Mouse (Mus musculus) ES-CJ7 (cell line): Measurements from ENCODE around the gene Pir.

Source experiments
- DNase-seq: peaks from one replicate; pipeline ENCODE4 v3.0.0; 2011; ENCODE audit warnings: low read depth, low spot score

Pir gene

DNA sequence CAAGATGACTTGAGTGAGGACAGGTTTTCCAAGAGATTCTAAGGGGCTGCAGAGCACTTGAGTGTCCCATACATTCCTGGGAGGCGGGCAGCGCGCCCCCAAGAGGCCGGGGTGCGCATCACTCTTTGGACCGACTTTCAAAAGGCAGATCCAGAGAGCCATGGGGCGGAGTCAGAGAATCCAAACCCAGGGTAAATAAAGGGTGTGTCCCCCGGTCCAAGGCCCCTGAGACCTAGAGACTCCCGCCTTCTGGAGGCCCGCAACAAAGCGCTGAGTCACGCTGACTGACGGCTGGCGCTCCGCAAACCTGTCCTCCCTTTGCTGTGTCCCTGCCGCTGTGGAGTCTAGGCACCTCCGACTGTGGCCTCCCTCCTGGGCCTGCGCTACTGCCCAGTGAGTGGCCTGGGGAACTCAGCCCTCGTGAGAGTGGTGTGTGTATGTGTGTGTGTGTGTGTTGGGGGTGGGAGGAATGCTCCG, at the start of gene Pir:
Gene Pir, plus strand, starts transcription at position 87 of the 477 bp plus-strand sequence.
- peak; percentile 89 for DNase-seq

DNA sequence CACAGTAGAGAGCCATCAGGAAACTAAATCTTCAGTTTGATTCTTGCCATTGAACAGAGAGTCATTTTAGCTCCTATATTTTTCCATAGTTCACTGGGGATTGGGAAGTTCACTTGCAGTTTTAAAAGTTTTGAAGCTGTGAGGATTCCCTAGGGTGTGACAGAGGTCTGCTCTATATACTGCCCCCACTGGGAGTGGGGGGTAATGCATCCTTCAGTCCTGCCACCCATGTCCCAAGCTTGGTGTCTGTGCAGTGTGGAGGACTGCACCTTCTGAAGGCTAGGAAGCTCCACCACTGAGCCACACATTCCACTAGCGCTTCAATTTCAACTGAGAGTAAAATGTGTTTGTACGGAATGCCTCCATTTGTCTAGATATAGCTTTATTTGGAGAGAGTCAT, 47.2 kb upstream of the Pir start:
- peak; percentile 22 for DNase-seq

DNA sequence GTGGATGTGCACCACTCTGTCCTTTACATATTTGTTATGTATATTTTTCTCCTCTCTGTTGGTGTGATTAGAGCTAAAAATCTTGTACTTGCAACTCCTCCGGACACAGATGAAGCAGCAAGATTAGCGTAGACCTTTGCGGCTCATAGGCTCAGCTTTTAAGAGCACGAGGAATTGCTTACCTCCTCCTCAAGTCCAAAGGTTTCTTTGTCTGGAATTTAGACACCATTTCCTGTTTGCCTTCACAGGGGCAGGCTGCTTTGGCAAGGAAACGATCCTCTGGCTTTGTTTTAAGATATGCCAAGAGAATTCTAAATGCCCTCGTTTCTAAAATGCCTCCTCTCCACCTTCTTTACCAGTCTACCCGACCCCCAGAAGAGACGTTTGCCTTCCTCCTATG, 35.8 kb upstream of the Pir start:
- DNase-seq, result no peak

DNA sequence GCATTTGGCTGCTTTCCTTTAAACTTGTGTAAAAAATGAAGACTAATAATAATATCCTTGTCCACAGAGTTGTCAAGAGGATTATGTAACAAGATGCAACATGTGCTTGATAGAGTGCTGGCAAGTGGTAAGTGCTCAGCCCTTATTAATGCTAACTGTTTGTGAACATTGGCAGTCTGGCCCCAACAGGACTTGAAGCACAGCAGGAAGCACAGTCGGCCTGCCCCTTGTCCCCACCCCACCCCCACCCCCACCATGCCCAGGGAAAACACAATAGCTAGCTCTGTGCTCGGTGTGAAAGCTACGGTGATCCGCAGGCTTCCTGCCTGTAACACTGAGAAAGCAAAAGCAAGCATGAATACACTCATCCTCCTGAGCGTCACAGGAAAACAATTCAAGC, 23.5 kb upstream of the Pir start:
- peak; percentile 13 for DNase-seq

DNA sequence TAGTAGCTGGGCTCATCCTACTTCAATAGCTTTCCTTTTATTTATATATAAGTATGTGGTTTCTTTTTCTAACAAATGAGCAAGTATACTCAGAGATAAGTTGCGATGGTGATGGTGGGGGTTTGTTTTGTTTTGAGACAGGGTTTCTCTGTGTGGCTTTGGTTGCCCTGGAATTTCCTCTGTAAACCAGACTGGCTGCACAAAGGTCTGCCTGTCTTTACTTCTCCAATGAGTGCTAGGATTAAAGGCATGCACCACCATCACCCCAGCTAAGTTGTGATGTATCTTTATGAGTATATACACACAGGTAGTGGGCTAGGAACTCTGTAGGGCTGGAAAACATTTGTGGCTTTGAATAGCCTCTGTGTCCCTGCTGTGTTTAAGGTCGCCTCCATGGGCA, 22.4 kb upstream of the Pir start:
- DNase-seq, result no peak

DNA sequence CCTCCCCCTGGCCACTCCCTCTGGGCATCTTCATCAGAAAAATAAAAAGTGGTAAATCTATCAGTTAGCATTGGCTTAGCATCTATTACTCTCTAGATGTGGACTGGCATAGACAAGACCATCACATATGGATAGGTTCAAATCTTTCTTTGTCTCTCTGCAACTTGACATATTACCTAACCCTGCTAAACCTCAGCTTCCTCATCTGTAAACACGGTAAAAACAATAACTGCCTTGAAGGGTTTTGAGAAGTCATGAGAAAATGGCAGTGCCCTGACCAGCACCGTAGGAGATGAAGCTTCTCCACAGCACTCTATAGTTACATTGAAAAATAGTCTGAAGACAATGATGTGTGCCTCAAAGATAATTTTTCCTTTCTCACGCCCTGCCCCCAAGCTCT, 12.6 kb upstream of the Pir start:
- no peak for DNase-seq

DNA sequence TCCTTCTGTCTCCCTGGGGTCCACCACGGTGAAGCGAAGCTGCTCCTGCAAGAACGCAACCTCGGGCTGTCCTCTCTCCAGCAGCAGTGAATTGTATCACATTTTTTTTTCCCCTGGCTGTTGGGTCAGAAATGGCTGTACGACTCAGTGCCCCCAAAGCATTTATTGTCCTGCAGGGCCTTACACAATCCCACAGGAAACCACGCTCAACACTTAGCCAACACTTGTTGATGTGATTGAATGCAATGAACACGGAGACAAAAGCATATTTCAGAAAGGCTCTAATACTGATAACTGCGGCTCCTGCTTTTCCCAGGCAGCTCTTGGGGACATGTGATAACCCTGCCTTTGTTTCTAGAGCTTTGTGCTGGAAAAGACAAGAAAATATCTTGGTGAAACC, 11.1 kb upstream of the Pir start, which contains the start of gene Bmx:
Gene Bmx, minus strand, starts transcription at position 137 of the 400 bp plus-strand sequence.
- no peak for DNase-seq

DNA sequence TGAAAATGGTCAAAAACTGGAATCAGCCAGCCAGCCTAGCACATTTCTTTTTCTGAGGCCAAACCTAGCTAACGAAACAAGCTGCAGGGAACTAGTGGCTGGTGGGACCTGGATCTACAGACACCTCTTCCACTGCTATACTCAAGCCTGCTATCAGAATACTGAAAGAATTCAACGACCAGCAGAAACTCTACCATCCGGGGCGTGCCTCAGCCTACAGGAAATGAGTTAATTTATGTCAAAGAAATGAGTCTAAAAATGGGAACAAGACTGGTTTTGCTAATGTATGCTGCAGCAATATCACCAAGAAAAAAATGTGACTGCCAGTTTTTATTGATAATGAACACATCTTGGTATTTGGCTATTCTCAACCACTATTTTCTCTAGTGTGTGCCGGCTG, 10.5 kb upstream of the Pir start:
- DNase-seq, result no peak

DNA sequence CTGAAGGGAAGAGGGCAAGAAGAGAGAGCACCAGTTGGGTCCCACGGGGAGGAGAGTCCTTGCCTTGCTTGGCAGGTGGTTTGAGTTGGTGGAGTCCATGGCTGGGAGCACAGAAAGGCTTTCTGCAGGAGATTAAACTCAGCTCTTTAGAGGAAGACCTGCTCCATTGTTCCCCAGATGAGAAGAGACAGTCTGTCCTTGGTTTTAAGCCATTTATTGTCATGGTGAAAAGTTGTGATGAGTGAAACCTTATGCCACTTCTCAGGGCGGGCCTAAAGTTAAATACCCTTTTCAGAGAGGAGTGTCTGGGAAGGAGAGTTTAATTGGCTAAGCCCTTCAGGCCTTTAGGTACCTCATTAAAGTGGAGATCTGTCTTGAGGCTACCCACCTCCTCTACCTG, 6.9 kb upstream of the Pir start:
- peak; percentile 47 for DNase-seq

DNA sequence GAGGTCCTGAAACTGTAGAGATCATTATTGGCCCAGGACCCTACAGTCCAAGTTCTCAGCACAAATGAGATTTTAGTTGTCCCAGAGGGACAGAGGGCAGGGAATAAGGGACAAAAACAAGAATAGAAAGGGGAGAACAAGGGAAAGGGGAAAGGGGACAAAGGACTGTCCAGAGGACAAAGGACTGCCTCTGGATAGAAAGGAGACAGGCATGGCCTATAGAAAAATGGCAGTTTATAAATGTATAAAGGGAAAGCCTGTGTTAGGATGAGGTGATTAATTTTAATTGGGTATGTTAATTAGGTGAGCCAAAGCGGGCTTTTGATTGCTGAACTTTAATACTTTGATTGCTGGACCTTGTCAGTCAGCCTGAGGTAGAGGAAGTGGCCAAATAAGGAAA, 4.3 kb upstream of the Pir start:
- no peak for DNase-seq

DNA sequence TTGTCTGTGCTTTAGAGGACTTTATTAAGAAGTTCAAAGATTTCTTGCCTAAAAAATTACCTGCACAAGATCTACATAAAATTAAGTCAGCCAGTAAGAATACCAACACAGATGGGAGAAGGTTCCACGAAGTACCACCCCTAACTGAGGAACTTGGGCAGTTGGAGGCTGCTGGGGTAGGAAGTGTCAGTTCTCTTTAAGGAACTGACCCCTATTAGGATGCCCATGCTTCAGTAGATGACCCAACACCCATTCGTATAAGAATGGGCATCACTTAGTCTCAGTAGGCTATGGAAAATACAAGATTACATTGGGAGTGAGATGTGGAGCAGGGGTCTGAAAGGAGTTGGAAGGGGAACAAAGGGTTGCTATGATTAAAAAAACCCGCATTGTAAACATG, 1.4 kb downstream of the Pir start:
- DNase-seq, result no peak

DNA sequence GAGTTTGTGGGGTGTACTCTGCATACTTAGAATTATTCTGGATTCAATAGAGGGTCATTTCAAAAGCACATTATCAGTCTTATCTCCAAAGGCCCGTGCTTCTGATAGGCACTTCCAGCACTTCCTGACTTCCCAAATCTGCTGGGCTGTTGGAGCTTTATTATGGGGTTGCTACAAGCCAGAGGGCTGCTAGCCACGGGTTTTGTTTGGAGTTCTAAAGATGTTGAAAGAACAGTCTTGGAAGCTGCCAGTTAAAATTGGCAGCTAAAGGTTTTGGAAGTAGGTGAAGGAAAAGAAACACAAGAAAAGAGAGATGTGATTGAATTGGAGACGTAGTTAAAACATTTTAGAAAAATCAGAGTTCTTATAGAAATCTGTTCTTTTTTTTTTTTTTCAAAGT, 6.4 kb downstream of the Pir start:
- DNase-seq, result no peak

DNA sequence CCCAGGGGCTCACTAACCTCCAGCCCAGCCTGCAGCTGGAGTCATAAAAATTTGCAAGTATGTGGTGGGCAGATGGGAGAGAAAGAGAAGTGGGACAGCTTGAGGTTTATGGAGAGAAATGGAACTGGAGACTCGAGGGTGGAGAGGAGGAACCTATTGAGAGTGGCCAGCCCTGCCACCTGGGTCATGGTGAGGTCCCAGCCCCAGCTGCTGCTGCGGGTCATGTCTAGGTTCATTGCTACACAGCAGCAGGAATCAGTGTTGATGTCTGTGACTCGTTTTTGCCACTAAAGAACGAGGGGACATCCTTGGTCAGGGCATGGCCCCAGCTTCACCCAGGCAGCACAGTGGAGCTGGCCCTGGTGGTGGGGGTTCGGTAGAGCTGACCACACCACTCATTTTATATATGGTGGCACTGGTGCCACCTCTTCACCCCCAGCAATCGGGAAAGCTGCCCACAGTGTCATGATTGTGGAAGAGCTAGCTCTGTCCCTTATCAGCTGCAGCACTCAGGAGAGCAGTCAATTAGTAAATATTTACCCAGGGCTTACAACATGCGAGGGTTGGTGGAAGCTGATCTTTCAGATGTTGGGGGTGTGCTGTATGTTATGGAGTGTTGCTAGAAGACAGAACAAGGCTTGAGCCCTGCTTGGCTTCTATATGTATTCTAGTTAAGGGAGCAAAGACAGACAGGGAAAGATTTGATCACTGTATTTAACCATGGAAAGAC, 11.9 kb downstream of the Pir start:
- no peak for DNase-seq

DNA sequence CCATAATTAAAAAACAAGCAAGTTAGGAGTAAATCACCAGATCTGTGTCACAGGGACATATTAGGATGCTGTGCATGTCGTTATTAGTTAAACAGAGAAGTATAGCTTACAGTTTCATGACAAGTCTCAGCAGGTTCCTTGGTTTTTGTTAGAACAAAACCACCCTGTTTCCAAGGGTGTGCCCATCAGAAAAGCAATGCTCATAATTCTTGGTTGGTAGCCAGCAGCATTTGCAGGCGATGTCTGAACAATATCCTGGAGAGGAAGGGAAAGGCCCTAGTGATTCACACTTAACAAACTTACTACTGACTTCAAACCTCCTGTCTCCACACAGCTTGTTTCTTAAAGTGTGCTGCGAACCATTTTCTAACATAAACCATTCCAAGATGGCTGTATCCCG, 14.6 kb downstream of the Pir start:
- no peak for DNase-seq

DNA sequence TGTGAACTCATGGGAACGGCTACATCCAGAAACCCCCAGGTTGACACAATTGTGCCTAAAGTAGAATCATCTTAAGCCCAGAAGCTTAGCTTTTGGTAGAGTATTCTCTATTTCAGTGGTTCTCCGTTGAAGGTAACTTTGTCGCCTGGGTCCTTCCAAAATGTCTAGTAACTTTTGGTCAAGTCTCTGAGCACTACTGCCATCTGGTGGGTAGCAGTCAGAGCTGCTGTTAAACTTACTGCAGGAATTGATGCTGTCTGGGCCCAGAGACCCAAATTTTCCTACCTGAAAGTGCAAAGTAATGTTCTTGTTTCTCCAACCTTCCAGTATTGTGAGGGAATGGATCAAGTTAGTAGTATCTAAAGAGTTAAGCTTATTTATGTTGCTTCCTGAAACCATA, 17.9 kb downstream of the Pir start:
- DNase-seq, result peak; percentile 35

DNA sequence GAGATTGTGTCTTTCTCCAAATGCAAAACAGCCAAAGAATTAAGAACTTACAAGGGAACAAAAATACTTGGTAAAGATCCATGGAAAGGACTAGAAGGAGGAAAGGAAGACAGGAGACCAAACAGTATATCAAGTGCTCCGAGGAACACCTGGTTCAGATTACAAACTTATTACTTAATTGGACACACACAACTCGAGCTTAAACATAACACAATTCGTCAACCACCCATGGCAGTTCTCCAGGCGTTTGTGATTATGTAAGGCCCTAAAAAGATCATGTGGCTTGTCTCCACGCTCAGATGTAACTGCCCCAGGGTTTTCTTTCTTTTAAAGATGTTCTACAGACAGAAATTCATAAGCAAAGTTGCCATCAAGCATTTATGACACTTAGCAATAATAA, 22.0 kb downstream of the Pir start:
- no peak for DNase-seq

DNA sequence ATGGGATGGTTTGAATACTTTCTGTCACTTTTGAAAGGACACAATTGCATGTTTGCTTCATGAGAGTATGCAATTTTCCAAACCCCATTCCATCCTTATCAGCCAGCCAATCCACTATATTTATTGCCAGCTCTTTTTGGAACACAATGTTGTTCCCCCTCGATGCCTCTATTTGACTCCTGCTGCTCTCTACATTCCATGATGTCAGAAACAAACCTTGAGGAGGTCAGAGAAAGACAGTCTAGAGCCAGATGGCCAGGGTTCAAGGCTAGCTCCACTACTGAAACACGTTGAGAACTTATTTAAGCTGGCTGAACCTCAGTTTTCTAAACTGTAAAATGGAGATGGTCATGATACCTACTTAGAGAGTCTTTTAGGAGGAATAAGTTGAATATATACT, 37.1 kb downstream of the Pir start:
- DNase-seq, result no peak

DNA sequence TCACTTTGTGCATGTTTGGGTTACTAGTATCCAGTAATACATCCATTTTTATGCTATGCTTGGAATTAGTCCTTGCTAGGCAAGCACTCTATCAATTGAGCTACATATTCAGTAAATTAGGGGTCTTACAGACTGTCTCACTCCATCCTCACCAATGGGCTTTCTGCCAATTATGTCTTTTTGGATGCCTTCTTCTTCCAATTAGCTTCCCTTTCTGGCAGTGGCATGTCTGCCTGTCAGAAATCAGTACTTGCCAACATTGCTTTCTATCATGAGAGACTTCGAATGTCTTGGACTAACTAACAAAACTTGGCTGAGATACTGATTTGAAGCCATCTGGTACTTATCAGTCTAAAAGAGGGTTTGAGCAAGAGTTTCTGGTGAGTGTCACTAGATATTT, 44.7 kb downstream of the Pir start:
- no peak for DNase-seq

DNA sequence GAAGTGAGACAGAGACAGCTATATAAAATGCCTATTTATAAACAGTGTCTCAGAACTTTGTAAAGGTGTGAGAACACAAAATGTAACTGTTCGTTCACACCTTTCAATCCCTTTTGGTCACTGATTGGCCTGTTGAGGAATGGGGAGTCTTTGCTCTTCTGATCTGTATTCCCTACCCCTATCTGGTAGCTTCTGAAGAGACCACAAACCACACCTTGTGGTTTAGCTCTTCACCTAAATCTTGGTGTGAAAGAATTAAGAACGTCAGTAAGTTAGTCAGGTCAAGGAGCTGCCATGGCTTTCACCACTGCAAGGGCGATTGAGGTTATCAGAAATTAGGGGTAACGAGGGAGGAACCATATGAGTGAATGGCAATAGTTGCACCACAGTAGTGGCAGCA, 49.4 kb downstream of the Pir start:
- no peak for DNase-seq

DNA sequence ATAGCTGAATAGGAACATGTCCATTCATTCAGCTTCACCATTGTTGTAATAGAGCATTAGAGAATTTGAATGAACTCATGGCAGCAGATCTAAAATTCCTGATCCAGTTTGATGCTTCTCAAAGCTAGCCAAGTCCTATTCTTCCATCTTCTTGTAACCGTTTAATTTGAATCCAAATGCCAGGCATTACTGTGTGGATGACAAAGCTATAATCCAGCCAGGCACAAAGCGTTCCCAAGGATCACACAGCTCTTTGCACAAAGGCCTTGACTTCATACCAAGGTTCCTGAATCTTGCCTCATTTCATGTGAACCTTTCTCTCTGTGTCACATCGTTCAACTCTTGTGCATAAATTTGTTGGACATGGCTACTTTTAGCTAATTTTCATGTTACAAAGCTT, 50.9 kb downstream of the Pir start:
- no peak for DNase-seq

DNA sequence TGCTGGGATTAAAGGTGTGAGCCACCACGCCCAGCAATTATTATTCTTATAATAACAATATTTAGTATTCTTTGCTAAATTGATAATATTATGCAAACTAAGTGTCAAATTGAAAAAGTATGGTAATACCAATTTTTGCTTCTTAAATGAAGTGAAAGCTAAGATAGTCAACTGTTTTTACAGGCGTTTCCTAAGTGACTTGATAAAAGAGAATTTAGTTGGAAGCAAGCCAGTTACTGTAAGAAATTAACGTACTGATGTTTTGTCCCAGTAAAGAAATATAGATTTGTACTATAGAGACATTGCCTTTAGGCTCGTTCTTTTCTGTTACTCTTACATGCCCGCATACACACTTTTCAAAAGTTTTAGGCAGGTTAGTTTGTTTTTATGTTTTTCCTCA, 53.3 kb downstream of the Pir start:
- DNase-seq, result no peak

DNA sequence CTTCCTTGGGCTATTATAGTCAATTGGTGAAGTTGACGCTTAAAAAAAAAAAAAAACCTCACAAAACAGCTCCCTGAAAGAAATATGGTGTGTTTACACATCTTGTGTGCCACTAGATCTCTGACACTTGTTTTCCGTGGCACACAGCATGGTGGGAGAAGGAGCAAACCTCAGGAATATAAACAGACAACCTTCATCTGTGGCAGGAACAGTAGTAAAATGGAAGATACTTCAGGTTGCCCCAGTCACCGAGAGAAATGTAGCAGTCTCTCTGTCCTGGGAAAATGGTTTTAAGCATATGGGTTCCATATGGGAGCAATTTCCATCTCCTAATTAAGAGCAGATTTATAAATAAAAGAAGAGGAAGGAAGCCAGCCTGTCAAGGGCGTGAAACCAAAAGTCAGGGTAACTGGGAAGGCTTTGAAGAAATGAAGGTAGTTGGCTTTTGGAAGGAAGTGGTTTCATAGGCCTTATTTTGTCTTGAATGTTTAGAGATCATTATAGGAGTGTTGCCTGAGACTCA, 54.3 kb downstream of the Pir start:
- DNase-seq, result no peak

DNA sequence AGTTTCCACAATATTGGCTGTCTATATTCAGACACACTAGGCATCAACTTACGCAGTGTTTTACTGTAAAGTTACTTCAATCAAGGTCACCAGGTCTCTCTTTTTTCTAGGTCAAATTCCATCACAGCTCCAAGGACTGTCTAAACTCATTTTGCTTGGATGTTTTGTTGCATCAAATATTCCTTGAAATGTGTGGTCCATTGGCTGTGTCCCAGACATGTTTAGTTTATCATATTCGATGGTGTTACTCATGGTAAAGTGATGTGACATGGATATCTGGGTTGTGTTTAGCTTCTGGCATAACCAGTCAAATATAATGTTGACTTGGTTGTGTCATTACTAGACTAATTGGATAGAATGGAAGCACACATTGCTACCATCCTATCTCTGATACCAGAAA, 61.2 kb downstream of the Pir start:
- no peak for DNase-seq

DNA sequence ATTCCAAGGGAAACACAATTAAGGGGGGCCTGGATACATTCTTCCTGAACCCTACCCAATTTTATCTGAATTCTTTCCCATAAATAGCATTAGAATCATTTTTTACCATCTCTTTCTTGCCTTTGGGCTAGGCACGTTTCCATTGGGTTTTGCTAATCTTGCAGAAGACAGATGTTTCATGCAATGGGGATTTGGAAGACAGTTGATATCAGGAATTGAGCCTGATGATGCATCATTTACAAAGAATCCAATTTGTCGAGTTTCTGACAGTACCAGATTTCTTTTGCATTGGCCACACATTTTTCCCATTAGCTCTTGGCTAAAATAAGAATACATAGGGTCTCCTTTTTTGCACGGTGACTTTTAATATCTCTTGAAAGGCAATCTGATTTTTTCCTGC, 61.6 kb downstream of the Pir start:
- no peak for DNase-seq
